Mouse (Mus musculus) myocyte (in vitro differentiated cells): Measurements from ENCODE around the gene Eef2kmt. TPM values are rescaled to one million over a fixed set of nuclear protein-coding genes. Genes with fewer than 3 reads are reported as not detected.

Source experiments
- H3K27me3 ChIP-seq: one replicate; pipeline ENCODE4 v1.6.1; 2011; ENCODE audit not compliant: control insufficient read depth, insufficient read depth, insufficient read length
- H3K36me3 ChIP-seq: one replicate; pipeline ENCODE4 v1.6.1; 2011; ENCODE audit not compliant: control insufficient read depth, insufficient read depth
- H3K4me2 ChIP-seq: one replicate; pipeline ENCODE4 v1.6.1; 2011; ENCODE audit warnings: low read depth, control low read depth
- H3K4me3 ChIP-seq: one replicate; pipeline ENCODE4 v1.5.1; 2011; ENCODE audit warnings: mild to moderate bottlenecking, control low read depth, moderate library complexity
- H3K79me2 ChIP-seq: one replicate; pipeline ENCODE4 v1.6.1; 2011; ENCODE audit not compliant: control insufficient read depth, insufficient read depth
- H3ac ChIP-seq: one replicate; pipeline ENCODE4 v1.6.1; 2011; ENCODE audit not compliant: control insufficient read depth, insufficient read length
- CEBPB ChIP-seq: IDR thresholded peaks from 2 replicates; pipeline ENCODE4 v1.6.1; 2011; ENCODE audit warnings: mild to moderate bottlenecking, moderate library complexity; ENCODE audit not compliant: poor library complexity, insufficient read depth, severe bottlenecking
- E2F4 ChIP-seq: IDR thresholded peaks from one replicate; pipeline ENCODE4 v1.6.1; 2011; ENCODE audit warnings: mild to moderate bottlenecking, control low read depth, moderate library complexity; ENCODE audit not compliant: insufficient read depth
- MAX ChIP-seq: IDR thresholded peaks from one replicate; pipeline ENCODE4 v1.6.1; 2011; ENCODE audit warnings: low read depth, mild to moderate bottlenecking, control low read depth
- MYOD1 ChIP-seq, 3 experiments: IDR thresholded peaks; one replicate each; pipeline ENCODE4 v1.6.1; 2011; ENCODE audit warnings: control low read depth in 2 of 3, low read depth in 2 of 3, mild to moderate bottlenecking in 2 of 3, moderate library complexity in 1 of 3; ENCODE audit not compliant: insufficient read length in 2 of 3, control insufficient read depth in 1 of 3
- MYOG ChIP-seq, 3 experiments: IDR thresholded peaks; one replicate each; pipeline ENCODE4 v1.6.1; 2011; ENCODE audit warnings: control low read depth in 2 of 3, low read depth in 2 of 3, mild to moderate bottlenecking in 2 of 3; ENCODE audit not compliant: insufficient read length in 2 of 3, control insufficient read depth in 1 of 3, insufficient read depth in 1 of 3
- POLR2A ChIP-seq: IDR thresholded peaks from one replicate; pipeline ENCODE4 v1.6.1; 2011; ENCODE audit warnings: low read depth, mild to moderate bottlenecking, control low read depth, moderate library complexity; ENCODE audit not compliant: insufficient read length
- POLR2AphosphoS2 ChIP-seq: IDR thresholded peaks from one replicate; pipeline ENCODE4 v1.6.1; 2011; ENCODE audit warnings: low read depth, control low read depth; ENCODE audit not compliant: insufficient read length
- REST ChIP-seq: IDR thresholded peaks from one replicate; pipeline ENCODE4 v1.6.1; 2011; ENCODE audit warnings: mild to moderate bottlenecking, control low read depth, moderate library complexity; ENCODE audit not compliant: insufficient read depth, insufficient read length
- SRF ChIP-seq: IDR thresholded peaks from one replicate; pipeline ENCODE4 v1.6.1; 2011; ENCODE audit warnings: low read depth; ENCODE audit not compliant: control insufficient read depth, insufficient read length
- TCF12 ChIP-seq: IDR thresholded peaks from one replicate; pipeline ENCODE4 v1.6.1; 2011; ENCODE audit warnings: mild to moderate bottlenecking, control low read depth; ENCODE audit not compliant: poor library complexity, insufficient read depth, severe bottlenecking
- TCF3 ChIP-seq: IDR thresholded peaks from one replicate; pipeline ENCODE4 v1.6.1; 2011; ENCODE audit warnings: low read depth, control low read depth; ENCODE audit not compliant: insufficient read length
- USF1 ChIP-seq: IDR thresholded peaks from one replicate; pipeline ENCODE4 v1.6.1; 2011; ENCODE audit warnings: low read depth, mild to moderate bottlenecking, control low read depth, moderate library complexity
- polyA plus RNA-seq: library from polyadenylated mRNA; unstranded; fragments of >200 nt; fragmentation: generic; extraction: Trizol; gene quantifications from one replicate; pipeline ENCODE4 v1.2.1, GENCODE M21; 2012; ENCODE audit warnings: missing spikeins

Eef2kmt gene
- polyA plus RNA-seq, 1 experiment: 21.0 TPM

DNA sequence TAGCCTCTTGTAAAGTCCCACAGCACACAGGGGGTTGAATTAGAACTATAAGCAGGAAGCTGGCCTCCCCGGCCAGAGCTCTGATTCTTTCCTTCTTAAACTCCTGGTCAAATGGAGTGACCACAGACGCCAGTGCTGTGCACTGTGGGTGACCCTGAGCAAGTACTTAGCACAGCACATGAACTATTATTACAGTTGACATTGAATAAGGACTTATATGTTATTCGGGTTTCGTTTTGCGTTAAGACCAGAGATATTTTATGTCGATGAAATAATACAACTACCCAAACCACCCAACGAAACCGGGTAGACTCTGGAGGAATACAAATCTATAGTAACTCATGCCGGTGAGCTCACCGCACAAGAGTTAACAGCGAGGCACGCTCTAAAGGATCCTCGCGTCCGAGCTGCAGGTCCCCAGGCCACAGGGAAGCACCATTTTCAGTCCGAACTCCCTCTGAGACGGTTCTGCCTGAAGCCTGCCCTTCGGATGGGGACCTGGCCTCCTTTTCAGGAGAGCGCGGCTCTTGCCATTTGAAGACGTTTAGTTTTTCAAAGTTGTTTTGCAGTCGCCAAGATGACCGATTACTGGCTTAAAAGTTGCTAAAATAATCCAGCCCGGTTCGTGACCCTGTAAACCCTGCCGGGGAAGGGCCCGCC, 572 bp downstream of the Eef2kmt start:
- Histone ChIP-seq H3K36me3 (no peaks in the 10 kb centered on the region), H3K4me2 (peak overlapping the region; percentile 96), H3K4me3 (peak overlapping the region; percentile 42), H3ac (peak overlapping the region; percentile 24), H3K27me3 (no peaks in the 10 kb centered on the region), H3K79me2 (no peaks in the 10 kb centered on the region)
- TF ChIP-seq E2F4: no peak
- TF ChIP-seq TCF12: no peak
- TF ChIP-seq TCF3: no peak
- TF ChIP-seq POLR2A: no peak
- TF ChIP-seq REST: no peak
- no peak for TF ChIP-seq POLR2AphosphoS2
- no peak for TF ChIP-seq MYOG (IDR thresholded peaks at IDR 0.05; ENCODE audit: control insufficient read depth in 1 of 3, insufficient read depth in 1 of 3, insufficient read length in 2 of 3, low read depth in 2 of 3)
- TF ChIP-seq SRF: no peak
- TF ChIP-seq CEBPB: no peak
- no peak for TF ChIP-seq MAX
- no peak for TF ChIP-seq USF1
- TF ChIP-seq MYOD1 (IDR thresholded peaks at IDR 0.05; ENCODE audit: control insufficient read depth in 1 of 3, insufficient read length in 2 of 3, low read depth in 2 of 3): no peak

DNA sequence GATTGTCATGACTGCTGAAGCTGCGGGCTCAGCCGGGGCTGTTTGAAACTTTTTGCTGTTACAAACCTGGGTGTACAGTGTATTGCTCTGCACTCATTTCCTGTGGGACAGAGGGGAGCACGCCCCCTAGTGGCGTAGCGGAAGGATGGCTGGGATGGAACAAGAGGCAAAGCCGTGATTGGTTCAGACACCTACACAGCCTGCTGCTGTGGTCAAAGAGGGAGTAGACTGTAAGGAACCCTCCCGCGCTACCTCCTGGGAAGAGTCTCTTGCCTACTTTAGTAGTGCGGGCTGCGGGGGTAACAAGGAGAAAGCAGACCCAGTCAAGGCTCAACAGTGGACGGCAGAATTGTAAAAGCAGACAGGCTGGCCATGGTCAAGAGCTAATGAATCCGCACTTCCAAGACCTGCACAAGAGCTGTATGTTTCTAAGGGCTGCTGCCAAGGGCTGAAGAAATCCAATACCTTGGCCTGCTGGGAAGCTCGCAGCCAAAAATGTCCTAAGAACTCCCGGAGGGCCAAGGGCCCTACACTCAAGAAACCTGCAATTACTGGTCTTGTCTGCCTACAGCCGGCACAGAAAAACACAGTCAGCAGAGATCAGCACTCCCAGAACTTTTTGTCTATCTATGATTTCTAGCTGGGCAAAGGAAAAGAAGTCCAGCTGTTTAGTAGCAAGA, 1.3 kb downstream of the Eef2kmt start:
- Histone ChIP-seq H3K27me3 (no peaks in the 10 kb centered on the region), H3ac (peak overlapping the region; percentile 24), H3K79me2 (no peaks in the 10 kb centered on the region), H3K4me2 (peak overlapping the region; percentile 96), H3K4me3 (peak overlapping the region; percentile 42), H3K36me3 (peaks cover under 1% of the 10 kb centered on the region)
- TF ChIP-seq MAX (no peak), TCF3 (no peak), CEBPB (no peak), REST (no peak), POLR2A (peak; percentile 71), SRF (no peak), E2F4 (no peak), MYOG (IDR thresholded peaks at IDR 0.05; ENCODE audit: control insufficient read depth in 1 of 3, insufficient read depth in 1 of 3, insufficient read length in 2 of 3, low read depth in 2 of 3) (no peak), USF1 (no peak), POLR2AphosphoS2 (peak; percentile 49), TCF12 (no peak), MYOD1 (IDR thresholded peaks at IDR 0.05; ENCODE audit: control insufficient read depth in 1 of 3, insufficient read length in 2 of 3, low read depth in 2 of 3) (peak in 1 of 3 experiments; percentile 29)

DNA sequence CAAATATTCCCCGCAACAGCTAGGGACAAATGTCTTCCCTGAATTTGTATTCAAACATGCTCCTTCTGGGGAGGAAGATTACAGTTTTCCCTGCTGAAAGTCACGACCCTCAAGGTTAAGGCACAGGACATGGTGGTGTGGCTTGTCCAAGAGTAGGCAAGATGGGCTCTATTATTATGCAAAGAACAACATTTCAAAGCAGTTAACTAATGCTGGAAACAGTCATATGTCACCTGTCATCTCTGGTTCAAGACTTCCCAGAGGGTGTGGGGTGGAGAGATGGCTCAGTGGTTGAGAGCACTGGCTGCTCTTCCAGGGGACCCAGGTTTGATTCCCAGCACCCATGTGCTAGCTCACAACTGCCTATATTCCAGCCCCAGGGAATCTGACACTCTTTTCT, 3.5 kb downstream of the Eef2kmt start:
- Histone ChIP-seq H3K79me2 (no peaks in the 10 kb centered on the region), H3ac (no peak overlapping the region), H3K4me3 (no peak overlapping the region), H3K27me3 (no peaks in the 10 kb centered on the region), H3K36me3 (peaks cover 13% of the 10 kb centered on the region), H3K4me2 (no peak overlapping the region)
- no peak for TF ChIP-seq E2F4
- TF ChIP-seq REST: no peak
- TF ChIP-seq USF1: no peak
- TF ChIP-seq MYOD1 (IDR thresholded peaks at IDR 0.05; ENCODE audit: control insufficient read depth in 1 of 3, insufficient read length in 2 of 3, low read depth in 2 of 3): no peak
- no peak for TF ChIP-seq POLR2A
- no peak for TF ChIP-seq TCF3
- no peak for TF ChIP-seq MYOG (IDR thresholded peaks at IDR 0.05; ENCODE audit: control insufficient read depth in 1 of 3, insufficient read depth in 1 of 3, insufficient read length in 2 of 3, low read depth in 2 of 3)
- no peak for TF ChIP-seq MAX
- no peak for TF ChIP-seq TCF12
- no peak for TF ChIP-seq SRF
- TF ChIP-seq POLR2AphosphoS2: no peak
- TF ChIP-seq CEBPB: no peak

DNA sequence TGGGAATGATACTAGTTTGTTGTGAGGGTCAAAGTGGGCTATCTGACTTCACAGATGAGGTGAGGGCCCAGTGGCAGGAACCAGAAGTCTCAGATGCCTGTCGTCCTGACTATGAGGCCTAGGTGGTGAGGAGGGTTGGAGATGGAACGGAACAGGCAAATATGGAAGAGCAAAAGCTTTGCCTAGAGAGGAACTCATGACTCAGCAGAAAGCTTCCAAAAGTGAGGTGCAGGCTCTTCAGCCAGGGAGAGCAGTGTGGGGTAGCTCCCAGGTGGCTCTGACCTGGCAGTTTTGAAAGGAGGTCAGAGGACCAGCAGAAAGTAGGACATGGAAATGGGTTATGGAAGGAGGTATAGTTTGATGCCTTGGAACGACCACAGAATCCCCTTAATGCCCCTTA, 4.9 kb downstream of the Eef2kmt start:
- Histone ChIP-seq H3ac (no peak overlapping the region), H3K79me2 (no peaks in the 10 kb centered on the region), H3K4me3 (no peak overlapping the region), H3K4me2 (no peak overlapping the region), H3K27me3 (no peaks in the 10 kb centered on the region), H3K36me3 (peaks cover 15% of the 10 kb centered on the region)
- no peak for TF ChIP-seq USF1
- TF ChIP-seq MYOG (IDR thresholded peaks at IDR 0.05; ENCODE audit: control insufficient read depth in 1 of 3, insufficient read depth in 1 of 3, insufficient read length in 2 of 3, low read depth in 2 of 3): no peak
- TF ChIP-seq TCF12: no peak
- no peak for TF ChIP-seq SRF
- no peak for TF ChIP-seq MYOD1 (IDR thresholded peaks at IDR 0.05; ENCODE audit: control insufficient read depth in 1 of 3, insufficient read length in 2 of 3, low read depth in 2 of 3)
- no peak for TF ChIP-seq E2F4
